Mouse (Mus musculus): ENCODE results near the gene 7530416G11Rik. TPM values are rescaled to one million over a fixed set of nuclear protein-coding genes. Genes with fewer than 3 reads are reported as not detected.

The 7530416G11Rik gene
- not detected for total RNA-seq (2022)

GRCm38 (mm10) chr15:85503127-85503526, at the start of gene 7530416G11Rik:
TSS of gene 7530416G11Rik (minus strand) at chr15:85503227.
- no peak for DNase-seq (ENCODE audit: low spot score in 2 of 2)

GRCm38 (mm10) chr15:85546500-85546899, 43.5 kb upstream of the 7530416G11Rik start:
- no peak for DNase-seq (ENCODE audit: low spot score in 2 of 2)

- no peak for DNase-seq (ENCODE audit: low spot score in 2 of 2)
These were observed 42.3 kb upstream of the 7530416G11Rik start for GRCm38 (mm10) chr15:85545369-85545768.

GRCm38 (mm10) chr15:85538170-85538569, 35.1 kb upstream of the 7530416G11Rik start:
- no peak for DNase-seq (ENCODE audit: low spot score in 2 of 2)

GRCm38 (mm10) chr15:85537151-85537550, 34.1 kb upstream of the 7530416G11Rik start:
- no peak for DNase-seq (ENCODE audit: low spot score in 2 of 2)

GRCm38 (mm10) chr15:85534646-85535045, 31.6 kb upstream of the 7530416G11Rik start:
- no peak for DNase-seq (ENCODE audit: low spot score in 2 of 2)

GRCm38 (mm10) chr15:85534215-85534614, 31.2 kb upstream of the 7530416G11Rik start:
- DNase-seq (ENCODE audit: low spot score in 2 of 2), result no peak

- no peak for DNase-seq (ENCODE audit: low spot score in 2 of 2)
These were observed 29.0 kb upstream of the 7530416G11Rik start for GRCm38 (mm10) chr15:85532063-85532462.

- no peak for DNase-seq (ENCODE audit: low spot score in 2 of 2)
These were observed 26.9 kb upstream of the 7530416G11Rik start for GRCm38 (mm10) chr15:85529911-85530310.

- no peak for DNase-seq (ENCODE audit: low spot score in 2 of 2)
These were observed 21.4 kb upstream of the 7530416G11Rik start for GRCm38 (mm10) chr15:85524404-85524950.

- no peak for DNase-seq (ENCODE audit: low spot score in 2 of 2)
These were observed 20.4 kb upstream of the 7530416G11Rik start for GRCm38 (mm10) chr15:85523173-85523991.

GRCm38 (mm10) chr15:85519438-85519837, 16.4 kb upstream of the 7530416G11Rik start:
- no peak for DNase-seq (ENCODE audit: low spot score in 2 of 2)

- no peak for DNase-seq (ENCODE audit: low spot score in 2 of 2)
These were observed 4.5 kb upstream of the 7530416G11Rik start for GRCm38 (mm10) chr15:85507370-85508014.

- DNase-seq (ENCODE audit: low spot score in 2 of 2), result no peak
These were observed 3.7 kb upstream of the 7530416G11Rik start for GRCm38 (mm10) chr15:85506680-85507079.

- no peak for DNase-seq (ENCODE audit: low spot score in 2 of 2)
These were observed 2.3 kb upstream of the 7530416G11Rik start for GRCm38 (mm10) chr15:85505118-85505925.

GRCm38 (mm10) chr15:85500267-85500666, 2.8 kb downstream of the 7530416G11Rik start:
- DNase-seq (ENCODE audit: low spot score in 2 of 2), result no peak

- no peak for DNase-seq (ENCODE audit: low spot score in 2 of 2)
These were observed 5.0 kb downstream of the 7530416G11Rik start for GRCm38 (mm10) chr15:85497981-85498475.

- no peak for DNase-seq (ENCODE audit: low spot score in 2 of 2)
These were observed 5.5 kb downstream of the 7530416G11Rik start for GRCm38 (mm10) chr15:85497548-85497947.

- DNase-seq (ENCODE audit: low spot score in 2 of 2), result peak; percentile 43 to 89
These were observed 8.8 kb downstream of the 7530416G11Rik start for GRCm38 (mm10) chr15:85494163-85494621.

- DNase-seq (ENCODE audit: low spot score in 2 of 2), result no peak
These were observed 13.3 kb downstream of the 7530416G11Rik start for GRCm38 (mm10) chr15:85489751-85490150.

GRCm38 (mm10) chr15:85488900-85489299, 14.1 kb downstream of the 7530416G11Rik start:
- no peak for DNase-seq (ENCODE audit: low spot score in 2 of 2)

Measured in left cerebral cortex, adult 8-10 months (tissue).